Comparison of ENCODE assay signal across 15 mouse cellular contexts in the genomic region with DNA sequence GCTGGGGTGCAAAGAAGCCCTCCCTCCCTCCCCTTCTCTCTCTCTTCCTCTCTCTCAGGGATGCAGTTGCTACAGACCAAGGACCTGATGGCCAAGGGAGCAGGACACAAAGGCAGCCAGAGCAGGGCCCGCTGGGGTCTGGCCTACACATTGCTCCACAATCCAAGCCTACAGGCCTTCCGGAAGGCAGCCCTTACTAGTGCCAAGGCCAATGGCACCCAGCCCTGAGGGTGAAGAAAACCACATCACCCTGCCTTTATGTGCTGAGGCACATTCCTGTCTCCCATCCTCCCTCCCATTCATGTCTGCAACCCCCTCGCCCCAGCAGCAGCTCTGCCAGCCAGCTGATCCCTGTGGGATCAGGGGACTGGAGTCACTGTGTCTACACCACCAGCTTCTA. TPM values are rescaled to one million over a fixed set of nuclear protein-coding genes. Genes with fewer than 3 reads are reported as not detected.
DNase-seq lines count a peak whose midpoint lies in the region; ATAC-seq and TF ChIP-seq lines count a peak whose summit lies in the region.
"Had no signal": no experiment of that assay in that cellular context is flagged by ENCODE, and none has a peak within 500 bp of the region (broad histone marks: within the 10 kb centered on the region; RNA-seq: fewer than 3 reads in every experiment).

No protein-coding gene starts in this region.

- no peaks in the 10 kb centered on the region for H3K27me3 ChIP-seq in embryonic facial prominence, embryonic 14.5 days (replicated peaks; ENCODE audit: control insufficient read depth, insufficient read depth, low read length)
- no peaks in the 10 kb centered on the region for H3K27me3 ChIP-seq in limb, embryonic 14.5 days (ENCODE audit: control insufficient read depth, insufficient read depth, low read length)
- H3K27me3 ChIP-seq in midbrain, embryonic 15.5 days (replicated peaks) = no peaks in the 10 kb centered on the region

- no peak for ATAC-seq in embryonic facial prominence, embryonic 14.5 days (ENCODE audit: low read depth)
- ATAC-seq in limb, embryonic 14.5 days (ENCODE audit: low FRiP score, low read depth) = no peak
- no peak for ATAC-seq in midbrain, embryonic 15.5 days (replicated peaks)

- H3K9me3 ChIP-seq in embryonic facial prominence, embryonic 14.5 days (ENCODE audit: control insufficient read depth, low read length) = no peaks in the 10 kb centered on the region
- H3K9me3 ChIP-seq in limb, embryonic 14.5 days (ENCODE audit: control insufficient read depth, low read length) = no peaks in the 10 kb centered on the region
- H3K9me3 ChIP-seq in midbrain, embryonic 15.5 days = no peaks in the 10 kb centered on the region
- H3K9me3 ChIP-seq: megakaryocyte, embryonic 14.5 days had no signal

- H3K36me3 ChIP-seq in embryonic facial prominence, embryonic 14.5 days (ENCODE audit: control insufficient read depth, insufficient read depth, low read length) = no peaks in the 10 kb centered on the region
- H3K36me3 ChIP-seq in limb, embryonic 14.5 days (ENCODE audit: control insufficient read depth, insufficient read depth, low read length) = peaks cover 52% of the 10 kb centered on the region
- no peaks in the 10 kb centered on the region for H3K36me3 ChIP-seq in midbrain, embryonic 15.5 days (replicated peaks)

- intact Hi-C loops in gastrocnemius, adult 2 months (cut with DNase I) = no loop called here
- intact Hi-C loops in left cerebral cortex, postnatal 4 days (cut with DNase I) = no loop called here
- intact Hi-C loops in left cerebral cortex, postnatal 25 days (cut with DNase I) = no loop called here
- intact Hi-C loops in left cerebral cortex, adult 2 months (cut with DNase I) = no loop called here

- DNase-seq in gastrocnemius, adult 2 months = peak; percentile 31
- no peak for DNase-seq in gastrocnemius, postnatal 4 days (ENCODE audit: low spot score in 2 of 2)
- peak; percentile 51 for DNase-seq in left cerebral cortex, postnatal 4 days
- DNase-seq in left cerebral cortex, postnatal 25 days (ENCODE audit: low spot score in 2 of 2) = no peak
- no peak for DNase-seq in embryonic facial prominence, embryonic 14.5 days (ENCODE audit: low spot score)
- no peak for DNase-seq in limb, embryonic 14.5 days (ENCODE audit: low spot score)
- no peak for DNase-seq in left cerebral cortex, adult 2 months (ENCODE audit: extremely low spot score in 1 of 2, low spot score in 2 of 2)
- DNase-seq: cerebellum, adult 11-12 months; retina, postnatal 1 day; thymus, postnatal 4 days had no signal

- peaks cover 49% of the 10 kb centered on the region for H3K4me1 ChIP-seq in embryonic facial prominence, embryonic 14.5 days (ENCODE audit: control insufficient read depth, insufficient read depth, low read length)
- peaks cover 53% of the 10 kb centered on the region for H3K4me1 ChIP-seq in limb, embryonic 14.5 days (ENCODE audit: control insufficient read depth, insufficient read depth, low read length)
- no peaks in the 10 kb centered on the region for H3K4me1 ChIP-seq in midbrain, embryonic 15.5 days

- TF ChIP-seq POLR2A in limb, embryonic 14.5 days (IDR thresholded peaks at IDR 0.05; ENCODE audit: borderline replicate concordance, extremely low read depth, insufficient read depth, insufficient read length) = no peak

- WGBS in embryonic facial prominence, embryonic 14.5 days = 57% methylated on average over 3 of the region's 3 CpGs
- WGBS in limb, embryonic 14.5 days = 46% methylated on average over 2 of the region's 3 CpGs
- WGBS in midbrain, embryonic 15.5 days = 64% methylated on average over 3 of the region's 3 CpGs

- no peak overlapping the region for H3K9ac ChIP-seq in embryonic facial prominence, embryonic 14.5 days (ENCODE audit: low read depth, low read length)
- H3K9ac ChIP-seq in limb, embryonic 14.5 days (ENCODE audit: low read depth, low read length, severe bottlenecking) = no peak overlapping the region
- no peak overlapping the region for H3K9ac ChIP-seq in midbrain, embryonic 15.5 days

- H3K27ac ChIP-seq in gastrocnemius, adult 2 months = peak overlapping the region; percentile 38
- H3K27ac ChIP-seq in embryonic facial prominence, embryonic 14.5 days (replicated peaks; ENCODE audit: low read depth, low read length) = peak overlapping the region; percentile 73
- peak overlapping the region; percentile 28 for H3K27ac ChIP-seq in limb, embryonic 14.5 days (replicated peaks; ENCODE audit: low read depth, low read length)
- no peak overlapping the region for H3K27ac ChIP-seq in left cerebral cortex, adult 2 months
- no peak overlapping the region for H3K27ac ChIP-seq in midbrain, embryonic 15.5 days

- TF ChIP-seq CTCF in gastrocnemius, adult 2 months (IDR thresholded peaks at IDR 0.05) = no peak
- no peak for TF ChIP-seq CTCF in left cerebral cortex, adult 2 months (IDR thresholded peaks at IDR 0.05)

- no peak overlapping the region for H3K4me3 ChIP-seq in gastrocnemius, adult 2 months
- no peak overlapping the region for H3K4me3 ChIP-seq in embryonic facial prominence, embryonic 14.5 days (ENCODE audit: low read depth, low read length)
- no peak overlapping the region for H3K4me3 ChIP-seq in limb, embryonic 14.5 days (replicated peaks; ENCODE audit: low read length)
- H3K4me3 ChIP-seq in left cerebral cortex, adult 2 months = no peak overlapping the region
- no peak overlapping the region for H3K4me3 ChIP-seq in midbrain, embryonic 15.5 days
- H3K4me3 ChIP-seq: layer of hippocampus, adult 2 months; megakaryocyte, embryonic 14.5 days had no signal

- no peak overlapping the region for H3K4me2 ChIP-seq in embryonic facial prominence, embryonic 14.5 days (ENCODE audit: low read depth, low read length)
- H3K4me2 ChIP-seq in limb, embryonic 14.5 days (replicated peaks; ENCODE audit: low read depth, low read length, severe bottlenecking) = no peak overlapping the region
- no peak overlapping the region for H3K4me2 ChIP-seq in midbrain, embryonic 15.5 days
- H3K4me2 ChIP-seq: liver, embryonic 11.5 days had no signal

RNA-seq across cellular contexts. Expression of a gene that starts 34.5 kb away (rescaled TPM):
- not detected for total RNA-seq in gastrocnemius, adult 2 months (2021)
- total RNA-seq in gastrocnemius, postnatal 4 days (2021) = not detected
- total RNA-seq in left cerebral cortex, postnatal 4 days (2021) = under 1 TPM; 0.62 to 0.66 TPM
- total RNA-seq in left cerebral cortex, postnatal 25 days (2021) = 1 to 10 TPM in 1 of 2 experiments, under 1 TPM in 1; 0.55 to 1.1 TPM
- 0.25 and 0.54 TPM in 2 replicates for polyA plus RNA-seq in embryonic facial prominence, embryonic 14.5 days (2014; fragmentation: Nextera tagmentation; extraction: Ambion mirVana)
- 0.11 and 0.24 TPM in 2 replicates for polyA plus RNA-seq in limb, embryonic 14.5 days (2012; rRNA removed)
- polyA plus RNA-seq in limb, embryonic 14.5 days (2014; fragmentation: Nextera tagmentation; extraction: Ambion mirVana) = 0.44 TPM in 1 of 2 replicates, not detected in the other
- 1 to 10 TPM in 1 of 2 experiments, under 1 TPM in 1; 0.86 to 1.3 TPM for total RNA-seq in left cerebral cortex, adult 2 months (2021)
- polyA plus RNA-seq in midbrain, embryonic 15.5 days (2015; fragmentation: Nextera tagmentation; extraction: Ambion mirVana) = 0.36 and 0.79 TPM in 2 replicates
- total RNA-seq: hematopoietic stem cell, adult 5-6 weeks had no signal
- polyA plus RNA-seq: liver, embryonic 11.5 days had no signal

RNA-seq across cellular contexts. Expression of a gene that starts 51.0 kb away (rescaled TPM):
- total RNA-seq in gastrocnemius, adult 2 months (2021) = 10 to 100 TPM; 11.9 to 26.1 TPM
- 100 to 1,000 TPM; 179 to 208 TPM for total RNA-seq in gastrocnemius, postnatal 4 days (2021)
- 10 to 100 TPM; 18.6 to 19.3 TPM for total RNA-seq in left cerebral cortex, postnatal 4 days (2021)
- total RNA-seq in left cerebral cortex, postnatal 25 days (2021) = 10 to 100 TPM; 14.9 to 15.2 TPM
- polyA plus RNA-seq in embryonic facial prominence, embryonic 14.5 days (2014; fragmentation: Nextera tagmentation; extraction: Ambion mirVana) = 118 and 137 TPM in 2 replicates
- 493 and 711 TPM in 2 replicates for polyA plus RNA-seq in limb, embryonic 14.5 days (2012; rRNA removed)
- polyA plus RNA-seq in limb, embryonic 14.5 days (2014; fragmentation: Nextera tagmentation; extraction: Ambion mirVana) = 143 and 153 TPM in 2 replicates
- 10 to 100 TPM; 11.0 to 15.2 TPM for total RNA-seq in left cerebral cortex, adult 2 months (2021)
- 36.1 and 46.9 TPM in 2 replicates for polyA plus RNA-seq in midbrain, embryonic 15.5 days (2015; fragmentation: Nextera tagmentation; extraction: Ambion mirVana)

RNA-seq across cellular contexts. Expression of a gene that starts 51.0 kb away (rescaled TPM):
- 1 to 10 TPM; 2.6 to 3.3 TPM for total RNA-seq in gastrocnemius, adult 2 months (2021)
- 1 to 10 TPM; 6.4 to 7.7 TPM for total RNA-seq in gastrocnemius, postnatal 4 days (2021)
- 100 to 1,000 TPM; 328 to 363 TPM for total RNA-seq in left cerebral cortex, postnatal 4 days (2021)
- 10 to 100 TPM; 72.2 to 76.7 TPM for total RNA-seq in left cerebral cortex, postnatal 25 days (2021)
- 2.5 and 3.1 TPM in 2 replicates for polyA plus RNA-seq in embryonic facial prominence, embryonic 14.5 days (2014; fragmentation: Nextera tagmentation; extraction: Ambion mirVana)
- 12.2 and 24.8 TPM in 2 replicates for polyA plus RNA-seq in limb, embryonic 14.5 days (2012; rRNA removed)
- polyA plus RNA-seq in limb, embryonic 14.5 days (2014; fragmentation: Nextera tagmentation; extraction: Ambion mirVana) = 1.7 and 2.7 TPM in 2 replicates
- 10 to 100 TPM; 72.1 to 74.0 TPM for total RNA-seq in left cerebral cortex, adult 2 months (2021)
- 44.4 and 55.1 TPM in 2 replicates for polyA plus RNA-seq in midbrain, embryonic 15.5 days (2015; fragmentation: Nextera tagmentation; extraction: Ambion mirVana)

Comparison
In these comparisons a context has a peak if more than half of its experiments do, and no peak if none do; other contexts are left out.
1. DNase-seq: peak in gastrocnemius, adult 2 months (single experiment) and left cerebral cortex, postnatal 4 days (single experiment); none in gastrocnemius, postnatal 4 days (0 of 2), left cerebral cortex, postnatal 25 days (0 of 2), embryonic facial prominence, embryonic 14.5 days (single experiment), limb, embryonic 14.5 days (single experiment) and left cerebral cortex, adult 2 months (0 of 2).
2. RNA of a gene that starts 51.0 kb away (total RNA-seq): 179 to 208 TPM in gastrocnemius, postnatal 4 days; 11.9 to 26.1 TPM in gastrocnemius, adult 2 months, 18.6 to 19.3 TPM in left cerebral cortex, postnatal 4 days, 11.0 to 15.2 TPM in left cerebral cortex, adult 2 months and 14.9 to 15.2 TPM in left cerebral cortex, postnatal 25 days; every median in the first group is over 4 times any median in the second.
3. H3K27ac ChIP-seq: peak in gastrocnemius, adult 2 months (single experiment), embryonic facial prominence, embryonic 14.5 days (single experiment) and limb, embryonic 14.5 days (single experiment); none in left cerebral cortex, adult 2 months (single experiment) and midbrain, embryonic 15.5 days (single experiment).
4. RNA of a gene that starts 51.0 kb away (total RNA-seq): 328 to 363 TPM in left cerebral cortex, postnatal 4 days, 72.2 to 76.7 TPM in left cerebral cortex, postnatal 25 days and 72.1 to 74.0 TPM in left cerebral cortex, adult 2 months; 6.4 to 7.7 TPM in gastrocnemius, postnatal 4 days and 2.6 to 3.3 TPM in gastrocnemius, adult 2 months; every median in the first group is over 4 times any median in the second.